Mouse (Mus musculus) forebrain, embryonic 12.5 days (tissue): ENCODE measurements at regions not wholly inside any gene's neighbourhood (a gene's known extent, or its start where the extent isn't known, plus 50 kb on each side); places are given as distances from the start of the nearest gene placed in this dataset.

Experiments
- ATAC-seq: fragments of 200-750 bp; cut with Nextera tagmentation; 2 replicates; pipeline ENCODE4 v1.8.0; 2017; ENCODE audit warnings: moderate TSS enrichment; ENCODE audit not compliant: low FRiP score
- H3K27ac ChIP-seq: fragments of 300-500 bp; sonication (generic); 2 replicates; pipeline ENCODE4 v1.5.1; 2016; ENCODE audit warnings: mild to moderate bottlenecking
- H3K27me3 ChIP-seq: fragments of 300-500 bp; sonication (generic); 2 replicates; pipeline ENCODE4 v1.6.1; 2016; ENCODE audit warnings: mild to moderate bottlenecking
- H3K36me3 ChIP-seq: fragments of 300-500 bp; sonication (generic); replicated peaks from 2 replicates; pipeline ENCODE4 v1.6.1; 2016; ENCODE audit warnings: mild to moderate bottlenecking
- H3K4me1 ChIP-seq: fragments of 300-500 bp; sonication (generic); 2 replicates; pipeline ENCODE4 v1.6.1; 2016
- H3K4me2 ChIP-seq: fragments of 300-500 bp; sonication (generic); 2 replicates; pipeline ENCODE4 v1.6.1; 2016; ENCODE audit warnings: mild to moderate bottlenecking, moderate library complexity
- H3K4me3 ChIP-seq: fragments of 300-500 bp; sonication (generic); replicated peaks from 2 replicates; pipeline ENCODE4 v1.5.1; 2016; ENCODE audit warnings: mild to moderate bottlenecking
- H3K9ac ChIP-seq: fragments of 300-500 bp; sonication (generic); 2 replicates; pipeline ENCODE4 v1.6.1; 2016; ENCODE audit warnings: mild to moderate bottlenecking
- H3K9me3 ChIP-seq: fragments of 300-500 bp; sonication (generic); 2 replicates; pipeline ENCODE4 v1.6.1; 2016
- WGBS: fragments of 180-500 bp; shearing (Covaris S2); methylation state at CpG from one replicate; pipeline ENCODE4 v1.1.7; 2016; 5-methylcytosine and 5-hydroxymethylcytosine counted together

GRCm38 (mm10) chr9:61186541-61187420 is 185.4 kb upstream of the Tle3 start:
- 60% methylated on average over 8 of the region's 8 CpGs for WGBS
- Histone ChIP-seq H3K4me2 (no peak overlapping the region), H3K36me3 (no peaks in the 10 kb centered on the region), H3K9ac (no peak overlapping the region), H3K4me1 (peaks cover 13% of the 10 kb centered on the region; the same call in 1 of the 2 replicates), H3K27ac (no peak overlapping the region), H3K4me3 (no peak overlapping the region), H3K9me3 (no peaks in the 10 kb centered on the region), H3K27me3 (peaks cover 8% of the 10 kb centered on the region)
- ATAC-seq: no peak

DNA sequence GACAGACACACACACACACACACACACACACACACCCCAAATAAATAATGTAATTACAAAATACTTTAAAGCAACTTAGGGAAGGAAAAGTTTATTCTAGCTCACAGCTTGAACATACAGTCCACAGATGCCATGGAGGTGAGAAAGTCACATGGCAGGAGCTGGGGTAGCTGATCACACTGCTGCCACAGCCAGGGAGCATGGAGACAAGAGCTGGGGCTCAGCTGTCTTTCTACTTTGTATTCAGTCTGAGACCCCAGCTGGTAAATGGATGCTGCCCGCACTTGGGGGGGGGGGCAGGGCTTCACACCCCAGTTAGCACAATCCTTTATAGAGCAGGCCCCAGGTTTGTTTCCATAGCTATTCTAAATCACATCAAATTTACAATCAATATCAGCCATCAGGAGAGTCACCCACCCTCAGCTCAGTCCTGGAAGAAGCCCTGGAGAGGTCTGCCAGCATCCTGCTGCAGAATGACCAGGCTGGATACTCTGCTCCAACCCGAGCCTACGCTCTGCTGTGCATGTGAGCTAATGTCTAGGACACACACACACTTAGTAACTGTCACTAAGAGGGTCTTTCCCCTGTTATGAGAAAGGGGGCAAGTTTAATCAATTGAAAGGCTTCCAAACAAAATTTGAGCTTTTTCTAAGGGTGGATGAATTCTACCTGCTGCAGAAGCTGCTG is 184.3 kb upstream of the Tle3 start:
- Histone ChIP-seq H3K4me1 (peaks cover 13% of the 10 kb centered on the region; the same call in 1 of the 2 replicates), H3K9me3 (no peaks in the 10 kb centered on the region), H3K4me2 (no peak overlapping the region), H3K9ac (no peak overlapping the region), H3K27ac (no peak overlapping the region), H3K36me3 (no peaks in the 10 kb centered on the region), H3K4me3 (no peak overlapping the region), H3K27me3 (peaks cover 8% of the 10 kb centered on the region)
- WGBS: 64% methylated on average over 3 of the region's 3 CpGs
- ATAC-seq: 0 out of 2 replicates have a peak, but pooled peaks have one; percentile 33

DNA sequence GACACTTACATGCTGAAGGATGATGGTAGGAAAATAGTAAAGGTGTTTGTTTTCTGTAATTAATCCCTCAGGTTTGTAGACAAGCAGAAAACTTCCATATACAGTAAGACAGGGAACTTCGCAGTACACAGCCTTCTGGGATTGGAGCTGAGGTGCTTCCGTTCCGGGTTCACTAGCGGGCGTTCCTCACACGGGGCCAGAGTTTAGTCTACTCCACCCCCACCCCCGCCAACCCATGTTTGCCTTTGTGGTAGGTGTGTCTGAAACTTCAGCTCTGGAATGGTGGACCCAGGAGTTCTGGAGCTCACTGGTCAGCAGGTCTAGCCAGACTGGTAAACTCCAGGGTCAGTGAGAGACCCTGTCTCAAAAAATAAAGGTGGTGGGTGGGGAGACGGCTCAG is 182.9 kb upstream of the Tle3 start:
- no peak for ATAC-seq
- Histone ChIP-seq H3K9me3 (no peaks in the 10 kb centered on the region), H3K4me1 (peaks cover 13% of the 10 kb centered on the region; the same call in 1 of the 2 replicates), H3K27ac (no peak overlapping the region), H3K4me3 (no peak overlapping the region), H3K9ac (no peak overlapping the region), H3K27me3 (peaks cover 12% of the 10 kb centered on the region; the same call in 1 of the 2 replicates), H3K4me2 (no peak overlapping the region), H3K36me3 (no peaks in the 10 kb centered on the region)
- WGBS: 95% methylated on average over 8 of the region's 8 CpGs

DNA sequence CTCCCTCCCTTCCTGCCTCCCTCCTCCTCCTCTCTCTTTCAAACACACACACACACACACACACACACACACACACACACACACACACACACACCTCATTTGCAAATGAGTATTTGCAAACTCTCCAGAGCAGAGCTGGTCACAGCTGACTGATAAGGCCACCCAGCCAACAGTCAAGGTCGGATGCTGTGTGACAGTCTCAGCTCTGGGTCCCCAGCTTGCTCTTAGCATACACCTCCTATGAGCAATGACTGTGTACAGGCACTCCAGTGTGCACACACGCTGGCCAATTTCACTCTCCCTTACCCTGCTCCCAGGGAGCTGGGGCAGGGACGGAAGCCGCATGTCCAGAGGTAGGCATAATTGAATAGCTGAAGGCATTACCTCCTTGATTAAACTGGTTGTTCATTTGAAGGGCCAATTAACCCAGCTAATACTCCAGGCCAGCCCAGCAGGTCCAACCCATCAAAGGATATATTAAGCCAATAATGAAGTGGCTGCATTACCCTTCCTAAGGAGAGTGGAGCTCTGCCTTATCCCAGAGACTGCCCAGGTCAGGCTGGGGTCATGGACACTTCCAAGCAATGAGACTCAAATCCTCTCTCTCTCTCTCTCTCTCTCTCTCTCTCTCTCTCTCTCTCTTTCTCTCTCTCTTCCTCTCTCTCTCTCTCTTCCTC is 173.0 kb upstream of the Tle3 start:
- Histone ChIP-seq H3K9ac (no peak overlapping the region), H3K27me3 (peaks cover 57% of the 10 kb centered on the region), H3K27ac (no peak overlapping the region), H3K4me1 (peaks cover 25% of the 10 kb centered on the region), H3K36me3 (no peaks in the 10 kb centered on the region), H3K4me3 (no peak overlapping the region), H3K4me2 (no peak overlapping the region), H3K9me3 (no peaks in the 10 kb centered on the region)
- 19% methylated on average over 4 of the region's 4 CpGs for WGBS
- ATAC-seq: no peak

DNA sequence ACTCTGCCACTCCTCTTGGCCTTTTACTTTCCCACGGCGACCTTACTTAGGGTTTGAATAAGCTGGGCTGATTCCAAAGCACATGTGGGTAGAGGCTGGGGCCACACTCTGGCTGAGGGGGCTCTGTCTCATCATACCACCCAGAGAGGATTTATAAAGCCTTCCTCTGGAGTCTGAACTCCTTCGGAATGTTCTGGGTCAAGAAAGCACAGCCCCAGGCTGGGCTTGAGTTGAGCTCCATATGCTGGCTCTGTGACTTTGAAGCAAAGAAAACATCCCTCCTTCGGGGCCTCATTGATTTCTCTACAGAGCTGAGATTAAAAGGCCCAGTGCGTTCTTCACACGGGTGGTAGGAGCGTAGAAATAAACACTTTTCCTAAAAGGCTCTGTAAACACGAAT is 172.3 kb upstream of the Tle3 start:
- no peak overlapping the region for H3K4me2 ChIP-seq
- no peak overlapping the region for H3K9ac ChIP-seq
- no peak overlapping the region for H3K4me3 ChIP-seq
- H3K27me3 ChIP-seq: peaks cover 57% of the 10 kb centered on the region
- no peak for ATAC-seq
- H3K36me3 ChIP-seq: no peaks in the 10 kb centered on the region
- peaks cover 25% of the 10 kb centered on the region for H3K4me1 ChIP-seq
- WGBS: 36% methylated on average over 8 of the region's 8 CpGs
- H3K27ac ChIP-seq: no peak overlapping the region
- H3K9me3 ChIP-seq: no peaks in the 10 kb centered on the region

DNA sequence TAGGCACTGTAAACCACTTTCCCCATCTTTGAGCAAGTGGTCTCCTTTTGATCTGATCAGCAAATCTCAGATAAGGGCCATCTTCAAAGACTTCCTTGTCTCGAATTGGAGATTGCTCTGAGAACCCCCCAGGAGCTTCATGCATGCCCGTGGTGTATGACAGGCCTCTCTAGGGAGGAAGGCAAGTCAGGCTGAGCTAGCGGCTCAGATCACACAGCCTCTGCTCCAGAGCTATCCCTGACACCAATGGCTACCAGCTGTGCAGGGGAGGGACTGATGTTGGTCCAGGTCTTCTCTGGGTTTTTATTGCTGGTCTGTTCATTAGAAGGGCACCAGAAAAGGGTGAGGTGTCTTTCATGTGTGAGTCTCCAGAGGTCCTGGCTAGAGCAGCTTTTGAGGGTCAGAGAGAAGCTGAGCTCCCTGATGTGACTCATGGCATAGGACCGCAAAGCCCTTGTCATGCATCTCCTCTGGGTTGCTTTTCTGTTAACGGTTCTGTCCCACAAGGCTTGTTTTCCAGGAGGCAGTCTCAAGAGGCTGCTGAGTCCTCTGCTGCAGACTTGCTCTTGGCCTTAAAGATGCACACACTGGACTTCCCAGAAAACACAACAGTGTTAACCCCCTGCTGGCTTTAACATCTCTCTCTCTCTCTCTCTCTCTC is 171.7 kb upstream of the Tle3 start:
- WGBS: 39% methylated on average over 5 of the region's 5 CpGs
- Histone ChIP-seq H3K4me2 (no peak overlapping the region), H3K36me3 (no peaks in the 10 kb centered on the region), H3K9me3 (no peaks in the 10 kb centered on the region), H3K27ac (no peak overlapping the region), H3K9ac (no peak overlapping the region), H3K4me3 (no peak overlapping the region), H3K4me1 (peaks cover 25% of the 10 kb centered on the region), H3K27me3 (peaks cover 55% of the 10 kb centered on the region)
- no peak for ATAC-seq

GRCm38 (mm10) chr9:61205049-61205448 is 167.1 kb upstream of the Tle3 start:
- ATAC-seq: no peak
- Histone ChIP-seq H3K27ac (no peak overlapping the region), H3K4me1 (peaks cover 26% of the 10 kb centered on the region), H3K9me3 (no peaks in the 10 kb centered on the region), H3K4me3 (no peak overlapping the region), H3K4me2 (no peak overlapping the region), H3K36me3 (no peaks in the 10 kb centered on the region), H3K9ac (no peak overlapping the region), H3K27me3 (peaks cover 38% of the 10 kb centered on the region)
- 86% methylated on average over 8 of the region's 8 CpGs for WGBS

DNA sequence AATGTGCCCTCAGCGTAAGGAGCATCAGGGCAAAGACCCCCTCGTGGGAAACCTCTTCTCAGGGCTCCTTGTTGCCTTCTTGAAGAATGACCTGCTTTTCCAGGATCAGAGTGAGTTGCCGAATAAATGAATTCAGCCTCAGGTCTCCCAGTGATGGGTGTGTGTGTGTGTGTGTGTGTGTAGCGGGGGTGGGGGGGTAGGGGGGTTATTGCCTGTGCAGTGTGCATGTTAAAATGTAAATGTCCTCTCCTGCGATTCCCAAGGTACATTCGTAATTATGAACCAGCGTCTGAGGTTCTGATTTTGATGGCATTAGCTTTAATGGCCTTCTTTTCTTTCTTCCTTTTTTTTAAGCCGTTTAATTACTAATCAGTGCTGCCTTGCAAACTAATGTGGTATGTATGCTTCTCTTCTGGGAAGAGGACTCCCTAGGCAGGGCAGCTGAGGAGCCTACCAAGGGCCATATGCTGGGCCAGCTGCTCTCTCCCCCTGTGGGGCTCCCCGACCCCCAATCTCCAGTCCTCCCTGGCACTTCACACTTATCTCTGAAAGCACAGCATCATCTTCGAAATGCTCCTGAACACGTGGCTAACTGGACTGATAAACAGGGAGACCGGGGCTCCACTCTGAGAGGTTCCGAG is 165.3 kb upstream of the Tle3 start:
- no peak overlapping the region for H3K9ac ChIP-seq
- no peak overlapping the region for H3K4me3 ChIP-seq
- WGBS: 44% methylated on average over 13 of the region's 13 CpGs
- peaks cover 33% of the 10 kb centered on the region for H3K27me3 ChIP-seq
- H3K4me2 ChIP-seq: no peak overlapping the region
- H3K27ac ChIP-seq: no peak overlapping the region
- peaks cover 15% of the 10 kb centered on the region for H3K4me1 ChIP-seq
- ATAC-seq: peak; percentile 73
- no peaks in the 10 kb centered on the region for H3K36me3 ChIP-seq
- no peaks in the 10 kb centered on the region for H3K9me3 ChIP-seq

GRCm38 (mm10) chr9:61207423-61208150 is 164.6 kb upstream of the Tle3 start:
- no peak for ATAC-seq
- H3K27me3 ChIP-seq: peaks cover 32% of the 10 kb centered on the region
- H3K4me1 ChIP-seq: peaks cover 15% of the 10 kb centered on the region
- H3K4me2 ChIP-seq: no peak overlapping the region
- no peak overlapping the region for H3K9ac ChIP-seq
- H3K9me3 ChIP-seq: no peaks in the 10 kb centered on the region
- 85% methylated on average over 13 of the region's 13 CpGs for WGBS
- no peak overlapping the region for H3K4me3 ChIP-seq
- no peaks in the 10 kb centered on the region for H3K36me3 ChIP-seq
- H3K27ac ChIP-seq: no peak overlapping the region

- Histone ChIP-seq H3K4me3 (no peak overlapping the region), H3K36me3 (no peaks in the 10 kb centered on the region), H3K4me2 (no peak overlapping the region), H3K4me1 (peaks cover 23% of the 10 kb centered on the region), H3K9me3 (no peaks in the 10 kb centered on the region), H3K27ac (no peak overlapping the region), H3K27me3 (peaks cover 12% of the 10 kb centered on the region), H3K9ac (no peak overlapping the region)
- ATAC-seq: no peak
- WGBS: 67% methylated on average over 4 of the region's 4 CpGs
Measured at GRCm38 (mm10) chr9:61211627-61212026, 160.5 kb upstream of the Tle3 start.

DNA sequence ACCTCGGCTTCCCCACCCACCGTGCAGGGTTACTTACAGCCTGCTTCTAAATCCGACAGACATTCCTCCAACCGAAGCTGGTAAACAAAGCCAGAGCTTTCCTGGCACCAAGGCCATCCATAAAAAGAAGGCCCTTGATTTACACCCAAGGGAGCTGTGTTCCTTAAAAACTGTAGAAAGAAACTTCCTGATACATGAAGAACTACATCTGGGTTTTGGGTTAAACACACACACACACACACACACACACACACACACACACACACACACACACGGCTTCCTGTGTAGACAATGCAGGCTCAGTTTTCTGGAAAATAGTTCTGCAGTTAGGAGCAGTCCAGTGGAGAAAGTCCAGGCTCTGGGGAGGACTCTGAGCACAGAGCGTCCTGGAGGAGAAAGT is 157.2 kb upstream of the Tle3 start:
- Histone ChIP-seq H3K9ac (no peak overlapping the region), H3K4me1 (peaks cover 25% of the 10 kb centered on the region), H3K9me3 (no peaks in the 10 kb centered on the region), H3K4me3 (no peak overlapping the region), H3K4me2 (no peak overlapping the region), H3K36me3 (no peaks in the 10 kb centered on the region), H3K27me3 (peaks cover 30% of the 10 kb centered on the region), H3K27ac (peak overlapping the region; percentile 48; the same call in 1 of the 2 replicates)
- ATAC-seq: no peak
- 69% methylated on average over 6 of the region's 6 CpGs for whole genome bisulfite sequencing
